Mouse (Mus musculus) spleen, postnatal 4 days (tissue): ENCODE data around the gene Gal3st2b.
"Not testable (repeated sequence)": the region's sequence is repeated elsewhere in the genome, so short reads cannot be mapped to it uniquely, and the experiment has no call there.

Experiments used
- DNase-seq, 2 experiments: peaks; one replicate each; pipeline ENCODE4 v3.0.0; 2022; ENCODE audit warnings: low spot score in 2 of 2

Gene Gal3st2b

DNA sequence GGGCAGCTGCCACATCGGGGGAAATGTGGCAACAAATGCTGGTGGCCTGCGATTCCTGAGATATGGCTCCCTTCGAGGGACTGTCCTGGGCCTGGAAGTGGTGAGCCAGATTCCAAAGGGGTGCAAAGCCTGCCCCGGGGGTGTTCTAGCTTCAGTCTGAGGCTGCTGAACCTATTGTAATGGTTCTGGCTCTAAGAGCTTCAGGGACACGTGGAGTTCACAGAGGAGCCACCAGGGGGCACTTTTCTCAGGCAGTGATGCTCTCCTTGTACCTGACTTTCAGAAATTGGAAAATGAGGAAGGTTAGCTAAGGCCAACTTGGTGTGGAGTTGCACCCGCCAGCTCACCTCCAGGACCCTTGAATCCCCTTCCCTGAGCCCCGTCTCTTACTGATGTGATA, 60.2 kb downstream of the Gal3st2b start:
- DNase-seq = not testable (repeated sequence)

DNA sequence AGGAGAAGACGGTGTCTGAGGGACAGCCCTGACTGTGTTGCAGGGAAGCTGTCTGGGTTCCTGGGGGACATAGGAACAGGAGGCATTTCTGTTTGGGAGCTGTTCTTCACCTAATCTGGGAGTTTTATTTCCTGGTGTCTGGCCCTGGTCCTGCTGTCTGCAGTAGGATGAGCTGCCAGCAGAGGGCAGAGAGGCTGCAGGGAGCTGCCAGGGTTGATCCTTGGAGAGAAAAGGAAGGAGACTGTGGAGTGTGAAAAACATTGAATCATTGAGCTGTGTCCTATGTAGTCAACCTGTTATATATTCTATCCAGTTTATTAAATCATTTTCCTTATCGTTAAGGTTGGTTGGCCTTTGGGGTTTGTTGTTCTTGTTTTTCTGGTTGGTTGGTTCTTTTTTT, 62.8 kb downstream of the Gal3st2b start:
- not testable (repeated sequence) for DNase-seq

DNA sequence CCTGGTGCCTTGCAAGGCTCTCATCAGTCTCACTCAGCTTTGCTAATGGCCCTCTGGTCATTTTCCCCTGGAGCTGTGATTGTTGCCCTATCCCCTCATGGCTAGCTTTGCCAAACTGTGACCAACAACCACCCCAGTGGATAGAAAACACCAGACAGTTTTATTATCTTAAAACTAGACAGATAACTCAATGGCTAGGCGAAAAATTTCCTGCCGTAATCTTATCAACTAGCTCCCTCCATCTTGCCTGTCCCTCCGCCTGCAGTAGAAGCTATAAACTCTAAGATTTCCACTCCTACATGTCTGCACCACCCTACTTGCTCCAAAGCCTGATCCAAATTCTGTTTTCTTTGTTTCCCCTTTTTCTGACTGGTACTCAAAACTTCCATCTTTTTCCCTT, 68.1 kb downstream of the Gal3st2b start:
- peak in 1 of 2 experiments; percentile 6 for DNase-seq

DNA sequence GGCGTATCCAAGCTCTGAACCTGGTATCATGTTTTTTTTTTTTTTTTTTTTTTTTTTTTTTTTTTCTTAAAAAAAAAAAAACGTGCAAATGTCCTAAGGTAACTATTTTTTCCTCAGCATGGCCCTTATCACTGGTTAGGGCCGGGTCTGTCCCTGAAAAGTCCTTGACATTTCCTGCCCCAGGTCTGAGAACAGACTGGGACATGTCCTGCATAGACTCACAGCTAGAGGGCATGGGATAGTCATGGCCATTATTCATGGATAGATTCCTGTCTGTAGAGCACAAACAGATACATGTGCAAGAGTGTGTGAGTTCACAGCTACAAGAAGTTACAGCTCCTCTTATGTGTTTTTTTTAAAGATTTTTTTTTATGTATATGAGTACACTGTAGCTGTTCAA, 70.7 kb downstream of the Gal3st2b start:
- no peak for DNase-seq

DNA sequence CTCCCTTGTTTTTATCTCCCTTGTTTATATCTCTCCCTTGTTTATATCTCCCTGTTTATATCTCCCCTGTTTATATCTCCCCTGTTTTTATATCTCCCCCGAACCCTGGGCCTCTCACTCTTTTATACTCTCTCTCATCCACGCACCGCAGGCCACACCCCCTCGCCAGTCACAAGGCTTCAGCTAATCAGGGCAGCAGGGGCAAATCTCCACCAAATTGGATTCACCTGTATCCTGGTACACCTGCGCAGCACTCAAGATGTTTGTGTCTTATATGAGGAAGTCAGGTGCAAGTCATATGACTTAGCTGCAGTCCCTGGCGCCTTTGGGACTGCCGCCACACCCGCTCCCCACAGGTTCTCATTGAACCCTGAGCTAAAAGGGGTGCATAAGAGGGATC, 72.1 kb downstream of the Gal3st2b start, which contains the start of gene Gal3st2c:
Gal3st2c (plus strand) TSS at position 301 of the 400 bp plus-strand sequence.
- DNase-seq = not testable (repeated sequence)

DNA sequence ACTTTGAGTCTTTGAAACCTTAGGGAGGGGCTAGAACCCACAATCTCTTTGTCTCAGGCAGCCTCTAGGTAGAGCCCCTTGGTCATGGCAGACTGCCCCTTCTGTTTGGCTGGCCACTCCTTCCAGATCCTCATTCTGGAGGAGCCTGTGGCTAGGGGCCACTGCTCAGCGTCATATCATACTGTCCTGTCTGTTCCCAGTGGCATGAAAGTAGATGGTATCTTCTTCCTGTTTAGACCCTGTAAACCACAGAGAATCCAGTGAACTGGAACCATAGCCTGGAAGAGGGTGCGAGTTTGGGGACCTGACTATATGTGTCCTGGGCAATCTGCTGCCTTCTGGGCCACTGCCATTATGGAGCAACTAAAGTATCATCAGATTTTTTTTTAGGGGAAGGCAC, 73.0 kb downstream of the Gal3st2b start:
- peak in 1 of 2 experiments; percentile 27 for DNase-seq

DNA sequence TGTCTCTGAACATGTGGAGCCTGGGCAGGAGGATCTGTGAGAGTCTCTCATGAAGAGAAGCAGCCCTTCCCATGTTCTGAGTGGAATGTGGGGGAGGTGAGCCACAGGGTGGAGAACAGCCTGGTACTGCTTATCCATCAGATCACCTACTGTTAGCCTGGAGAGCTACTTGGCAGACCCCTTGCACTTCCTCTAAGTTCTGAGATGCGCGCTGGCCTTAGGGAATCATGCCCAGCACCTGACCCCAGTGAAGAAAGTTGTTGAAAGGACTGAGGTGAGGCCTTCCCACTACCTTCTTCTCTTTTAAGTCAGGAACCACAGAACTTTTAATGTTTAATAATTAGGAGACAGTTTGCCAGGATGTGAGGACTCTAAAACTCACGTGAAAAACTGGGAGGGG, 73.4 kb downstream of the Gal3st2b start:
- DNase-seq = peak in 1 of 2 experiments; percentile 46
